Mouse (Mus musculus): ENCODE data around the gene Iqcd.
A peak's percentile ranks its signal among the peaks of the same experiment; 100 is the strongest.

Gene Iqcd

GRCm38 (mm10) chr5:120628624-120629023 lies 39.8 kb downstream of the Iqcd start:
- no peak for DNase-seq (ENCODE audit: low spot score in 2 of 2)

- DNase-seq (ENCODE audit: low spot score in 2 of 2), result no peak
Observed at GRCm38 (mm10) chr5:120631128-120631527, 42.3 kb downstream of the Iqcd start.

GRCm38 (mm10) chr5:120631892-120632291 lies 43.1 kb downstream of the Iqcd start:
- DNase-seq (ENCODE audit: low spot score in 2 of 2), result no peak

GRCm38 (mm10) chr5:120634131-120634530 lies 45.3 kb downstream of the Iqcd start, which contains the start of gene Cfap73:
Gene Cfap73, minus strand, starts transcription at chr5:120634235.
- DNase-seq (ENCODE audit: low spot score in 2 of 2), result no peak

- no peak for DNase-seq (ENCODE audit: low spot score in 2 of 2)
Observed at GRCm38 (mm10) chr5:120634860-120635259, 46.0 kb downstream of the Iqcd start.

- no peak for DNase-seq (ENCODE audit: low spot score in 2 of 2)
Observed at GRCm38 (mm10) chr5:120635633-120636032, 46.8 kb downstream of the Iqcd start.

GRCm38 (mm10) chr5:120640094-120640493 lies 51.3 kb downstream of the Iqcd start:
- DNase-seq (ENCODE audit: low spot score in 2 of 2), result no peak

GRCm38 (mm10) chr5:120643365-120644085 lies 54.7 kb downstream of the Iqcd start:
- DNase-seq (ENCODE audit: low spot score in 2 of 2), result no peak

GRCm38 (mm10) chr5:120644227-120644626 lies 55.4 kb downstream of the Iqcd start:
- no peak for DNase-seq (ENCODE audit: low spot score in 2 of 2)

GRCm38 (mm10) chr5:120645851-120646250 lies 57.0 kb downstream of the Iqcd start:
- no peak for DNase-seq (ENCODE audit: low spot score in 2 of 2)

- no peak for DNase-seq (ENCODE audit: low spot score in 2 of 2)
Observed at GRCm38 (mm10) chr5:120647361-120647760, 58.5 kb downstream of the Iqcd start.

- DNase-seq (ENCODE audit: low spot score in 2 of 2), result no peak
Observed at GRCm38 (mm10) chr5:120647814-120648491, 59.1 kb downstream of the Iqcd start.

GRCm38 (mm10) chr5:120648569-120649373 lies 60.0 kb downstream of the Iqcd start, which contains the start of gene Rasal1:
Gene Rasal1, plus strand, starts transcription at chr5:120648812.
- DNase-seq (ENCODE audit: low spot score in 2 of 2), result peak; percentile 80 to 84

- no peak for DNase-seq (ENCODE audit: low spot score in 2 of 2)
Observed at GRCm38 (mm10) chr5:120649374-120649933, 60.6 kb downstream of the Iqcd start.

- no peak for DNase-seq (ENCODE audit: low spot score in 2 of 2)
Observed at GRCm38 (mm10) chr5:120649938-120650337, 61.1 kb downstream of the Iqcd start.

- DNase-seq (ENCODE audit: low spot score in 2 of 2), result no peak
Observed at GRCm38 (mm10) chr5:120651230-120651629, 62.4 kb downstream of the Iqcd start.

- no peak for DNase-seq (ENCODE audit: low spot score in 2 of 2)
Observed at GRCm38 (mm10) chr5:120652915-120653701, 64.3 kb downstream of the Iqcd start.

GRCm38 (mm10) chr5:120653873-120654272 lies 65.1 kb downstream of the Iqcd start:
- DNase-seq (ENCODE audit: low spot score in 2 of 2), result no peak

GRCm38 (mm10) chr5:120656281-120656751 lies 67.5 kb downstream of the Iqcd start:
- DNase-seq (ENCODE audit: low spot score in 2 of 2), result no peak

All from frontal cortex, postnatal 14 days (tissue).